Mouse (Mus musculus) forebrain, embryonic 16.5 days (tissue): ENCODE measurements around the gene Pex7. TPM values are rescaled to one million over a fixed set of nuclear protein-coding genes. Genes with fewer than 3 reads are reported as not detected.

Source experiments
- ATAC-seq: fragments of 200-750 bp; cut with Nextera tagmentation; 2 replicates; pipeline ENCODE4 v1.8.0; 2017; ENCODE audit warnings: mild to moderate bottlenecking, moderate library complexity
- H3K27ac ChIP-seq: fragments of 300-500 bp; sonication (generic); 2 replicates; pipeline ENCODE4 v1.5.1; 2014; ENCODE audit warnings: low read length, control low read depth
- H3K27me3 ChIP-seq: fragments of 300-500 bp; sonication (generic); replicated peaks from 2 replicates; pipeline ENCODE4 v1.6.1; 2014; ENCODE audit warnings: low read length; ENCODE audit not compliant: control insufficient read depth, insufficient read depth
- H3K36me3 ChIP-seq: fragments of 300-500 bp; sonication (generic); 2 replicates; pipeline ENCODE4 v1.6.1; 2014; ENCODE audit not compliant: control insufficient read depth, insufficient read depth
- H3K4me1 ChIP-seq: fragments of 300-500 bp; sonication (generic); replicated peaks from 2 replicates; pipeline ENCODE4 v1.6.1; 2014; ENCODE audit warnings: low read length; ENCODE audit not compliant: control insufficient read depth, insufficient read depth
- H3K4me2 ChIP-seq: fragments of 300-500 bp; sonication (generic); 2 replicates; pipeline ENCODE4 v1.6.1; 2014; ENCODE audit warnings: mild to moderate bottlenecking, low read length, control low read depth
- H3K4me3 ChIP-seq: fragments of 300-500 bp; sonication (generic); replicated peaks from 2 replicates; pipeline ENCODE4 v1.5.1; 2014; ENCODE audit warnings: mild to moderate bottlenecking, low read length, control low read depth
- H3K9ac ChIP-seq: fragments of 300-500 bp; sonication (generic); replicated peaks from 2 replicates; pipeline ENCODE4 v1.6.1; 2014; ENCODE audit warnings: low read depth, low read length, control low read depth
- H3K9me3 ChIP-seq: fragments of 300-500 bp; sonication (generic); 2 replicates; pipeline ENCODE4 v1.6.1; 2016; ENCODE audit warnings: low read length; ENCODE audit not compliant: control insufficient read depth
- WGBS: fragments of 180-500 bp; shearing (Covaris S2); extraction: QIAGEN DNeasy Blood & Tissue Kit; methylation state at CpG from one replicate; pipeline ENCODE4 v1.1.7; 2014; 5-methylcytosine and 5-hydroxymethylcytosine counted together
- polyA plus RNA-seq: library from polyadenylated mRNA; unstranded; fragments of >200 nt; fragmentation: Nextera tagmentation; extraction: Ambion mirVana; gene quantifications from 2 replicates; pipeline ENCODE4 v1.2.1, GENCODE M21; 2015

Pex7 gene
- polyA plus RNA-seq, 1 experiment from 2014 or later: 23.9 TPM

- 70% methylated on average over 6 of the region's 6 CpGs for WGBS
- no peak overlapping the region for H3K4me3 ChIP-seq
- no peaks in the 10 kb centered on the region for H3K9me3 ChIP-seq
- H3K4me1 ChIP-seq: no peaks in the 10 kb centered on the region
- H3K4me2 ChIP-seq: no peak overlapping the region
- H3K27me3 ChIP-seq: no peaks in the 10 kb centered on the region
- no peak overlapping the region for H3K9ac ChIP-seq
- H3K27ac ChIP-seq: no peak overlapping the region
- ATAC-seq: no peak
- no peaks in the 10 kb centered on the region for H3K36me3 ChIP-seq
Measured at GRCm38 (mm10) chr10:19946644-19947043, 39.2 kb upstream of the Pex7 start.

GRCm38 (mm10) chr10:19945651-19946050 lies 38.2 kb upstream of the Pex7 start:
- no peaks in the 10 kb centered on the region for H3K36me3 ChIP-seq
- no peaks in the 10 kb centered on the region for H3K4me1 ChIP-seq
- no peak for ATAC-seq
- no peak overlapping the region for H3K4me2 ChIP-seq
- no peak overlapping the region for H3K27ac ChIP-seq
- H3K9me3 ChIP-seq: no peaks in the 10 kb centered on the region
- H3K27me3 ChIP-seq: no peaks in the 10 kb centered on the region
- WGBS: 66% methylated on average over 7 of the region's 7 CpGs
- H3K9ac ChIP-seq: no peak overlapping the region
- no peak overlapping the region for H3K4me3 ChIP-seq

GRCm38 (mm10) chr10:19942621-19943020 lies 35.1 kb upstream of the Pex7 start:
- H3K4me3 ChIP-seq: no peak overlapping the region
- no peak for ATAC-seq
- H3K27me3 ChIP-seq: no peaks in the 10 kb centered on the region
- H3K4me2 ChIP-seq: no peak overlapping the region
- H3K9ac ChIP-seq: no peak overlapping the region
- 94% methylated on average over 3 of the region's 3 CpGs for WGBS
- H3K36me3 ChIP-seq: no peaks in the 10 kb centered on the region
- no peaks in the 10 kb centered on the region for H3K9me3 ChIP-seq
- no peaks in the 10 kb centered on the region for H3K4me1 ChIP-seq
- H3K27ac ChIP-seq: no peak overlapping the region

GRCm38 (mm10) chr10:19941914-19942313 lies 34.4 kb upstream of the Pex7 start:
- no peak for ATAC-seq
- H3K9me3 ChIP-seq: no peaks in the 10 kb centered on the region
- H3K4me2 ChIP-seq: no peak overlapping the region
- H3K36me3 ChIP-seq: no peaks in the 10 kb centered on the region
- 84% methylated on average over 9 of the region's 9 CpGs for WGBS
- no peaks in the 10 kb centered on the region for H3K4me1 ChIP-seq
- H3K27me3 ChIP-seq: no peaks in the 10 kb centered on the region
- H3K9ac ChIP-seq: no peak overlapping the region
- H3K27ac ChIP-seq: no peak overlapping the region
- H3K4me3 ChIP-seq: no peak overlapping the region

GRCm38 (mm10) chr10:19941063-19941462 lies 33.6 kb upstream of the Pex7 start:
- Histone ChIP-seq H3K36me3 (no peaks in the 10 kb centered on the region), H3K9ac (no peak overlapping the region), H3K27me3 (no peaks in the 10 kb centered on the region), H3K9me3 (no peaks in the 10 kb centered on the region), H3K4me2 (no peak overlapping the region), H3K27ac (no peak overlapping the region), H3K4me3 (no peak overlapping the region), H3K4me1 (no peaks in the 10 kb centered on the region)
- no peak for ATAC-seq
- WGBS: 73% methylated on average over 6 of the region's 6 CpGs

GRCm38 (mm10) chr10:19940626-19941025 lies 33.1 kb upstream of the Pex7 start:
- no peak for ATAC-seq
- no peaks in the 10 kb centered on the region for H3K4me1 ChIP-seq
- H3K9ac ChIP-seq: no peak overlapping the region
- H3K9me3 ChIP-seq: no peaks in the 10 kb centered on the region
- no peaks in the 10 kb centered on the region for H3K36me3 ChIP-seq
- H3K4me3 ChIP-seq: no peak overlapping the region
- no peaks in the 10 kb centered on the region for H3K27me3 ChIP-seq
- H3K27ac ChIP-seq: no peak overlapping the region
- no peak overlapping the region for H3K4me2 ChIP-seq
- 86% methylated on average over 8 of the region's 8 CpGs for WGBS

GRCm38 (mm10) chr10:19940127-19940526 lies 32.6 kb upstream of the Pex7 start:
- no peaks in the 10 kb centered on the region for H3K36me3 ChIP-seq
- no peak overlapping the region for H3K4me3 ChIP-seq
- peaks cover 3% of the 10 kb centered on the region for H3K4me1 ChIP-seq
- no peak overlapping the region for H3K4me2 ChIP-seq
- 0 out of 2 replicates have a peak, but pooled peaks cover 3% of the 10 kb centered on the region for H3K27me3 ChIP-seq
- H3K9ac ChIP-seq: no peak overlapping the region
- ATAC-seq: no peak
- WGBS: 92% methylated on average over 7 of the region's 7 CpGs
- no peaks in the 10 kb centered on the region for H3K9me3 ChIP-seq
- H3K27ac ChIP-seq: no peak overlapping the region

GRCm38 (mm10) chr10:19939282-19939705 lies 31.8 kb upstream of the Pex7 start:
- Histone ChIP-seq H3K27me3 (0 out of 2 replicates have a peak, but pooled peaks cover 6% of the 10 kb centered on the region), H3K36me3 (no peaks in the 10 kb centered on the region), H3K4me1 (peaks cover 8% of the 10 kb centered on the region), H3K4me2 (no peak overlapping the region), H3K9ac (no peak overlapping the region), H3K9me3 (no peaks in the 10 kb centered on the region), H3K27ac (no peak overlapping the region), H3K4me3 (no peak overlapping the region)
- no peak for ATAC-seq
- WGBS: 54% methylated on average over 8 of the region's 8 CpGs

GRCm38 (mm10) chr10:19938738-19939137 lies 31.2 kb upstream of the Pex7 start:
- H3K4me1 ChIP-seq: peaks cover 9% of the 10 kb centered on the region
- H3K27ac ChIP-seq: no peak overlapping the region
- H3K36me3 ChIP-seq: no peaks in the 10 kb centered on the region
- H3K9me3 ChIP-seq: no peaks in the 10 kb centered on the region
- 0 out of 2 replicates have a peak, but pooled peaks cover 6% of the 10 kb centered on the region for H3K27me3 ChIP-seq
- no peak for ATAC-seq
- no peak overlapping the region for H3K4me2 ChIP-seq
- no peak overlapping the region for H3K9ac ChIP-seq
- WGBS: 41% methylated on average over 6 of the region's 6 CpGs
- no peak overlapping the region for H3K4me3 ChIP-seq
